Mouse (Mus musculus) urinary bladder, adult 18-20 months (tissue): ENCODE results near the gene Mad1l1.

Experiments
- DNase-seq, 2 experiments: peaks; one replicate each; pipeline ENCODE4 v3.0.0; 2022; ENCODE audit warnings: low spot score in 2 of 2, mixed read lengths in 2 of 2

Mad1l1 gene

DNA sequence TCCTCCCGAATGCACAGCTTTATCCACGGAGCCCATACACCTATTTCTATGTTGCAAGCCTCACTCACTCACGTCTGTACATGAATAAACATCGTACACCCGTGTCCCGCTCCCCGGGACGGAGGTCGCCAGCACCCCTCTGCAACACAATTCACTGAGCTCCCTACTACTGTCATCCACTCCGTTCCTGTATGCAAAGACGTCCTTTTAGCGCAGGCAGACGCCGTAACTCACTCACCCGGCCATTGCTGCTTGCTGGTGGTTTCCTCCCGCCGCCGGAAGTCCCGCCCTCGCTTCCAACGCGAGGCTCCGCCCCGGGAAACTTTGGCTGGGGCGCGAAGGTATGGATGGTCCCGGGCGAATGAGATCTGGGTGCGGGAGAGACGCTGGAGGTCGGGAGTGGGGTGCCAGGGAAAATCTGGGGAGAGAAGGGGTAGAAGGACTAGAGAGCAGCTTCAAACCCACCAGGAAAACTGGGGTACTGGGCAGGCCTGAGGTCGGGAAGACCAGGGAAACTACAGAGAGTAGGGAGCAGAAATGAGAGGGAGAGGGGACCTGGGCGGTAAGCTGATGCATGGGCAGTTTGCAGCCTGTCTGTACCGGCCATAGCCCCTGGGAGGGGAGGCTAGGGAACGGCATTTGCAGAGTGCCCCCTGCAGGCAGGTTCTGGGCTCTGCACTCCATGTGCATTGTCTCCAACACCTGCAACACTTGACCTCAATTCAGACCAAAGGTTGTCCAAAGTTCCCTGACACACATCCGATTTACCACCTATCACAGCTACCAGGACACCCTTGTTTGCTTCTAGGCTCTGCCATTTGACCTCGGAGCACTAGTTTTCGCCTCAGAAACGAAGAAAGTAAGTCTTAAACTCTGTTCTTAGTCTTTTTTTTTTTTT lies 10.5 kb upstream of the Mad1l1 start, which contains the start of gene Mrm2:
Gene Mrm2 (minus strand): TSS at position 284 of the 898 bp plus-strand sequence.
- DNase-seq, result peak; percentile 60 to 88

DNA sequence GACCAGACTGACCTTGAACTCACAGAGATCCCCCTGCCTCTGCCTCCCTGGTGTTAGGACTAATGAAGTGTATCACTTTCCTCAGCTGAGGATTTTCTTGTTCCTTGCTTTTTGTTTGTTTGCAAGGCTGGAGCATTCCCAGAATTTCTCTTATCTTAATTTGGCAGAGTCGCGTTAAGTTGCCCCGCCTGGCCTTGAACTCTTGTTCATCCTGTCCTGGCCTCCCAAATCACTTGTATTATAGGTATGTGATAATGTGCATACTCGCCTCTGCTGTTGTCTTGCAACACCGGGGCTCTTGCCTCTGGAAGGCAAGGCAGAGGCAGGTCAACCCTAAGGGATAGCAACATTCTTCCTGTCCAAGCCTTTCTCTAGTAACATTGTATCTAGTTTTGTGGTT lies 2.7 kb upstream of the Mad1l1 start:
- DNase-seq, result no peak

DNA sequence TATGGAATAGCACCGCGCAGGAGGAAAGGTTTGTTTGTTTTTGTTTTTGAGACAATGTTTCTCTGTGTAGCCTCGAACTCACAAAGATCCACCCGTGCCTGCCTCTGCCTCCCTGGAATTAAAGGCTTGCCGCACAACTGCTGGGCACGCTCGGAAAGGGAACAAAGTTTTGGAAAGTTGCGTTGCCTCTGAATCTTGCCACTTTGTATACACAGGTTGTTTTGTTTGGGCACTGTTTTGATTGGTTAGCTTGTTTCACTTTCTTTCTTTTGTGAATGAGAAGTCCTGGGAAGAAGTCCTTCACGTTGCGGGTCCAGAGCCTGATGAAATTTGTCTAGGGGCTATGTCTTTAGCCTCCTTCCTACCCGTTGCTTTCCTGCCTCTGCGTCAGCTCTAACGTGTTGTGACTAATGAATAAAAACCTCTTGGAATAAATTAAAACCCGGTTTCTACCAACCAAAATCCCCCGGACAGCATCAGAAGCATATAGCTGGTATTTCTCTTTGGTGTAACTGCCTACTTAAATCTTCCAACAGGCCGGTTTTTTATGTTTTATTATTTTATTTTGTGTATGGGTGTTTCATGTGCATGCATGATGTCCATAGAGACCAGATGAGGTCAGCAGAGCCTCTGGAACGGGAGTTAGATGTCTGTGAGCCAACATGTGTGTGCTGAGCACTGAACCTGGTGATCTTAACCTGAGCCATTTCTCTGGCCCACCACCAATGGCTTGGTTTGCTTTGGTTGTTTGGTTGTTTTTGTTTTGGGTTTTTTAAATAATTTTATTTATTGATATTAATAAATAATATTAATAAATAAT lies 614 bp upstream of the Mad1l1 start:
- no peak for DNase-seq

DNA sequence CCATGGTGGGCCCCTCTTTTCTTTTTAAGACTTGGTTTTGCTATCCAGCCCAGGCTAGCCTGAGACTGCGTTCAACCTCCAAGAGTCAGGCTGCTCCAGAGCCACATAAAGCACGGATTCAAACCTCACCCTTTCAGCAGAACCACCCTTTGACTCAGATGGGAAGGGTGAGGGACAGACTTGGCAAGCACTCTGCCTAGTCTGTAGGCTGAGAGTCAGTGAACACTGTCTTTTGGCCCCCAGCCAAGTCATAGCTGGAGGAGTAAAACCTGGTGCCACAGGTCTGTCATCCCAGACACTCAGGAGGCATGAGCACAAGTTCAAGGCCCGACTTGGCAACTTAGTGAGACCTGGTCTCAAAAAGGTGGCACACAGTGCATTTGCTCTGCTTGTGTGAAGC lies 4.6 kb downstream of the Mad1l1 start:
- DNase-seq, result no peak

DNA sequence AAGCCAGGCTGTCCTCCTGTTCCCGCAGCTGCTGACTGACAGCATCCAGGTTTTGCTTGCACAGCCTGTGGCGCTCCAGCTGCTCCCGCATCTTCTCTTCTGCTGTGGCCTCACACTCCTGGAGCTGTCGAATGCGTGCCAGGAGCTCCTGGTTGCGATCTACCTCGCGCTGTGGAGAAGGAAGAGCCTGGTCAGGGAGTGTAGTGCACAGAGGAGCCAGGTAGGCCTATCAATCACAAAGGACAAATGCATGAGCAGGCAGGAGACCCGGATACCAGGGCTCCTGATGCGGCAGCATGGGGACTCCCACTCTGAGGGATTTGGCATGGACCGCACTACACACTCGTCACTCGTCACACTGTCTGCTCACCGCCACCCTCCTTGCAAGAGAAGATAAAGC lies 13.8 kb downstream of the Mad1l1 start:
- no peak for DNase-seq

DNA sequence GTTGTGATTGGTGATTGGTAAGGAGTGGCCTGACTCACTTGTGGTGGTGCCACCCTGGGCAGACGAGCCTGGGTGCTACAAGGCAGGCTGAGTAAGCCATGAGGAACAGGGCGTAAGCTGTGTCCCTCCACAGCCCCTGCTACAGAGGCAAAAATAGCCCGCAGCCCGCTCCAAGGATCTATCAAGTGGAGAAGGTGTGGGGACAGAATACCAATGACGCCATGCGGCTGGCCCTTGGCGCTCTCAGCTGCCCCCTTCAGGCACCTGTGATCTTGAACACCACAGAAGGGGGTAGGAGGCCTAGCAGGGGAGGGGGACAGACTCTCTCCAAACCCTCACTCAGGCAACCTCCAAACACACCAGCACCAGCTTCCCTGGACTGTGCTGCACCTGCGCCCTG lies 15.3 kb downstream of the Mad1l1 start:
- DNase-seq, result no peak

DNA sequence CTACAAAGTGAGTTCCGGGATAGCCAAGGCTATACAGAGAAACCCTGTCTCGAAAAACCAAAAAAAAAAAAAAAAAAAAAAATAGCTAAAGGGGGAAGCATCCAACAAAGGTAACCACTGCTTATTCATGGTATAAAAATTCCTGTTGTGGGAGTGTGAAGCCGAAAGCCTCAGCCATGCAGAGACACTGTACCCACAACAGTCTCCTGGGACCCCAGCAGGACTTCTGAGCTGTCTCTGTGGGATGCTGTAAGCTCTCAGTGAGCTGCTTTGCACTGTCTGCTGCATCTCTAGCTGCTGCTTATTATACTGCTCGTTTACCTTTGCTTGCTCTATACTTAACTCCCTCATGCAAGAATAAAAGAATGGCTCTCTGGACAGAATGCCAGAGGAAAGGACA lies 23.1 kb downstream of the Mad1l1 start:
- no peak for DNase-seq

DNA sequence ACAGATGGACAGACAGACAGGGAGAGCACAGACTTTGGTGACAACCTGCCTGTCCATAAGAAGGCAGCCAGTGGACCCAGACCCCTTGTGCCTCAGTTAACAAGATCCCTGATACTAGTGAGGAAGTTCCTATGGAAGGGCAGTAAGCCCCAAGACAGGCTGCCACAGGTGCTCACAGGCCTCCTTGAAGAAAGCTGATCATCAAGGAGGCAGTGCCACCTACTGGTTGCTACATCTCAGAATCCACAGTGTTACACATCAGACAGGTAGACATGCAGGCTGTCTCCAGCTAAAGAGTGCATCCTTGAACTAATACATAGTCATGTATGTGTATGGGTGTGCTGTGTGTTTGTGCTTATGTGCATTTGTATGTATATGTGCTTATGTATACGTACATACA lies 29.2 kb downstream of the Mad1l1 start:
- DNase-seq, result peak; percentile 22 to 46

DNA sequence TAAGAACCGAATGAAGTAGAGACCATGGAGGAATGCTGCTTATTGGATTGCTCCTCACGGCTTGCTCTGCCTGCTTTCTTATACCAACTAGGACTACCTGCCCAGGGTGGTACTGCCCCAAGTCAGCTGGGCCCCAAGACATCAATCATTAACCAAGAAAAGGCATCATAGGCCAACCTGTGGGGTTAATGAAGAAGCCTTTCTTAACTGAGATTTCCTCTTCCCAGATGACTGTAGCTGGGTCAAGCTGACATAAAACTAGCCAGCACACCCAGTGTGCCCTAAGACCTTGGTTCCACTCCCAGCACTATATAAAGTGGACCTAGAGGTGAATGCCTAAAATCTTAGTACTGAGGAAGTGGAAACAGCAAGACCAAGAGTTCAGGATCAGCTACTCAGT lies 32.2 kb downstream of the Mad1l1 start:
- no peak for DNase-seq

DNA sequence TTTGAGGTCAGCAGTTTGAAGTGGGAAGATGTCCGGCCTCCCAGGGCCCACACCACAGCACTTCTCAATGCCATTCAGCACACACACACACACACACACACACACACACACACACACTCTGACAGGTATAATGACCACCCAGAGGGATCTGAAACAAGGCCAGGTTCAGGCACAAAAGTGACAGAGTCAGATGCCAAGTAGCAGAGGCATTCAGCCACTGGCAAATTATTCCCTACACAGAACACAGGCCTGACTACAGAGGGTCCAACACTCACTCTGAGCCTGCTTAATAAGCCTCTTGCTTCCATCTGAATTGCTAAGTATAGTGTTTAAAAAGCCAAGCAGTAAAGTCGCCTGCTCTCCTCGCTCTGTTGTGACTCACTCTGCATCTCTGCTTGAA lies 33.1 kb downstream of the Mad1l1 start:
- DNase-seq, result no peak

DNA sequence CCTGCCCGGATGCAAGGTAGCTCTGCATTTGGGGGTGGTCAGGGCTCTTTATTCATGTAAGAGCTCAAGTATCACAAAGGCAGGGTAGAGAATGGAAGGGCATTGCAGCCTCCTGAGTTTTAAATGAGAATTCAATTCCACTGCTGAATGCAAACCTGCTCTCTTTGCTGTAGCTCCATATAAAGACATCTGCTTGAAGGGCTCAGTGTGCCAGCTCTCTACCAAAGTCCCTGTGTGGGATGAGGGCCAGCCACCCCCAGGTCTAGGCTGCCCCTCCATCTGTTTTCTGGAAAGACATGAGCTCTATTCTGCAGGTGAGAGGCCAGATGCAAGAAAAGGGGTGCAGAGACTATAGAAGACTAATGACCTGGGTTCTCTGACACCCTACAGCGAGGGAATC lies 36.6 kb downstream of the Mad1l1 start:
- no peak for DNase-seq

DNA sequence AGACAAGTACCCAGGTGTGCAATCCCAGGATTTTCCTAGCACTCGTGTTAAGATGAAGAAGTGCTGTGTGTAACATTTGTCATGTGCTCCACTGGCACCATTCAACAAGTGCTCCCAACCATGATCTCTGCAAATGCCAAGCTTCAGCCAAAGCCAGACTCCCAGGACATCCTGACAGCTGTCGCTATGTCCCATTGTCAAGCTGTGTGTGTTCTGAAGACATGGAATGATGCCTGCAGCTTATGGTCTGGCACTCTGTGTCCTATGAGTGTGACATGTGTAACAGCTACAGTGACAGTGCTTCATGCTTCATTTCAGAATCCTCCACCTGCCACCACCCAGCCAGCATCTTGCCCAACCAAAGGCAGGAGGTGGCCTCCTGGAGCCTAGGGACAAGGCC lies 37.3 kb downstream of the Mad1l1 start:
- DNase-seq, result no peak

DNA sequence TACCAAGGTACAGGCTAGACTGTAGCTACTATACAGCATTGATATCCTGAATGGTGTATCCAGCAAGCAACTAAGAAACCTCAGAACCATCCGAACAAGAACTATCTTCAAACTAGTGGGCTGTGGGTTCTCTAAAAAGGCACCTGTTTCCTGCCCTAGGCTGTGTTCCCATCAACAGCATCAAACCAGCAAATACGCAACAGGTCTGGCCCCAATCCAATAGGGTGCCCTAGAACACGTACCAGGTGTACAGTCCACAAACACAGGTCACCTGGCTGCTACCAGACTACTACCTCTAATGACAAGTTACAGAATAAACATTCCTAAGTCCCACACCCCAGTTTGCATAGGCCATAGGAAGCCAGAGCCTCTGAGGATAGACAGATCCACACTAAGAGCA lies 38.5 kb downstream of the Mad1l1 start:
- DNase-seq, result no peak

DNA sequence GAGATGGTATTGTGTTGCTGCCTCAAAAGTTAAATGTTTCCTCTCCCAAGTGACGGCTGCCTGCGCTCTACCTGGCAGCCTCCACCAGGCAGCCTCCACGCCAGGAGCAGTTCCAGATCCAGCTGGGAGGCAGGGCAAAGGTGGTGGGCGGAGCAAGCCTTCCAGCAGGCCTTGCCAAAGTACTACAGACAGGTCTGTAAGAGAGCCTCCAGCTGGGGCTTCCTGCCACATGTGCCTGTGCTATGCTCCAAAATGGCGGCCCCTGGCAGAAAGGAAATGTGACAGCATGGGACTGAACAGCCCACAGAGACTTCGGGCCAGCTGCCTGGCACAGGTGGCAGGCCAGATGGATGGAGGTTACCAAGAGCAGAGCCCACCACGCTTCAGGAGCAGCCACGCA lies 39.0 kb downstream of the Mad1l1 start:
- DNase-seq, result peak in 1 of 2 experiments; percentile 6

DNA sequence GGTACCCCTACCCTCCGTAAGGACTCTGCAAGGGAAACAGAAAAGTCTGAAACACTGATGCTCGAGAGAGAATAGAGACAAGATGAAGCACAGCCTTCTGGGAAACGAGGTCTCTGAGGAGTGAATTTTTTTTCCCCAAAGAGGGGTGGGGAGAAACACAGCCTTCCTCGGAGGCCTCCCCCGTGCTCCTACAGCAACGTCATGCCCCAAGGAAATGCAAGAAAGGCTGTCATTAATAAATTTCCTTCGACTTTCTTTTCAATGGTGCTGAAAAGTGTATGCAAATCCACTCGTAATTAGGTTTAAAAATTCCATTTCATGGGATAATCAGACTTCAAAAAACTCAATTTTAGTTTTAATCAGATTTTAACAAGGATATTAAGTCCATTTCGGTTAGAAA lies 41.1 kb downstream of the Mad1l1 start:
- DNase-seq, result no peak

DNA sequence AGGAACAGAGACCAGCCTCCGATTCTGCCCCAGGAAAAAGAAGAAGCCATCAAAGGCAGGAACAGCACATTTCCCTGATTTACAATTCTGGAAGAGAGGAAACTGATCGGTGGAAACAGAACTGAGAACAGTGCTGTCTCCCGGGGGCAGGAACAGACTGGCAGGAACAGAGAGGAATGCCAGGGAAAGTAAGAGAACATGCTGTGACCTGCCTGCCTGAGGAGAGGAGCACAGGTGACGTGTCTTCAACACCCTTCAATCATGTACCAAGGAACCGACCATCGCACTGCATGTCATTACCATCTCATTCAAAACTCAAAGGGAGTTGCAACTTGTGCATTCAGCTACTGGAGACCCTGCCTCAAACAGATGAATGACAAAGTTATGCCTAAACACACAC lies 44.6 kb downstream of the Mad1l1 start:
- DNase-seq, result no peak

DNA sequence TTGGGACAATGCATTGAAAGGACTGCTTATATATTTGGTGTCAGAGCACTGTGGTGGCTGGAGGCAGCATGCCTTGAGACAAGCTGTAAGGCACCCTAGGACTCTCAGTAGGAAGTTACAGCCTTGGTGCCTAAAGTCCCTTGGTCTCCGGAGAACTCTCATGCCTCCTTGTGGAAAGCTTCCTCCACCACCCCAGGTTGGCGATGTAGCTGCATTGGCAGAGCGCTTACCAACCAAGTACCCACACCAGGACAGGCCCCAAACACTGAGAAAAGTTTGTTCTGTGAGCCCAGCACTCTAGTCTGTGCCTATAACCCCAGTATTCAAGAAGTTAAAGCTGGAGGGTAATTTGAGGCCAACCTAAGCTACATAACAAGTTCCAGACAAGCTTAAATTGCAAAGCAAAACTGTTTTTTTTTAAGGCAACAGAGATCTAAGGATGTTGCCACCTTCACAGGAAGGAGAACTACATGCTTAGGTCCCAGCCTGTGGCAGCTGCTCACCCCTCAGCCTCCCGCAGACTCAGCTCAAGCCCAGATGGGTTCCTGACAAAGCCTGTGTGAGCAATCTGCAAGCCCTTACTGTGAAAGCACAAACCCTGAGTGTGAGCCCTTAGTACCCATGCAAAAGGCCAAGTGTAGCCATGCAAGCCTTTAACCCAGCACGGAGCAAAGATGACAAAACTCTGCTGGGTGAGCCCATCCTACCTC lies 50.2 kb downstream of the Mad1l1 start:
- no peak for DNase-seq

DNA sequence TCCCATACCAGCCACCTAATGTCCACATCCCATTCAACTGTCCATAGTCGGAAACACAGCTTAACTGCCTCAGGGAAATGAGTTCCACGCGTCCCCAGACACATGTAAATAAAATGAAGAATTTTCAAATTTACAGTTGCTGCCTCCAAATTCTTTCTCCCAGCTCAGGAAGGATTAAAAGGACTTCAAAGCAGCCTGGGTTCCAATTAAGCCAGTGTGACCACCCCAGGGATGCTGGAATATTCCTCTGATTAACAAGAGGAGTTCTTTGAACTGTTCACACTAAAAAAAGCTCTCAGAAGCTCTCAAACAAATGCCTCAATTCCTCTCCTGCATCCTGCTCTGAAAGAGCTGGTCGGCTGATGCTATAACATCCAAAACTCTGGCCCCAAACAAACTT lies 53.0 kb downstream of the Mad1l1 start:
- no peak for DNase-seq

DNA sequence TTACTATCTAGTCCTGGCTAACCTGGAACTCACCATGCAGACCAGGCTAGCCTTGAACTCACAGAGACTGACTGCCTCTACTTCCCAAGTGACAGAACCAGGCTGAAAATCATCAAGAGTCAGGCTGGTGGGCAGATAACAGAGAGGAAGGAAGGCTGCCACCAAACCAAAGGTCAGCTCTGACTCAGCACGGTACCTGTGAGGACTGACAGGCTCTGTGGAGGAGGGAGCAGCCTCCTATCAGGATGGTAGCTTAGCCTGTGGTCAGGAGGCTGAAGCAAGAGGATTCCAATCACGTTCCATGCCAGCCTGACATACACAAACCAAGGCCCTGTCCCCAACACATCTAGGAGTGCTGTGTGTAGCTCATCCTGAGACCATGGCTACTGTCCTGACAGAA lies 54.3 kb downstream of the Mad1l1 start:
- DNase-seq, result no peak

DNA sequence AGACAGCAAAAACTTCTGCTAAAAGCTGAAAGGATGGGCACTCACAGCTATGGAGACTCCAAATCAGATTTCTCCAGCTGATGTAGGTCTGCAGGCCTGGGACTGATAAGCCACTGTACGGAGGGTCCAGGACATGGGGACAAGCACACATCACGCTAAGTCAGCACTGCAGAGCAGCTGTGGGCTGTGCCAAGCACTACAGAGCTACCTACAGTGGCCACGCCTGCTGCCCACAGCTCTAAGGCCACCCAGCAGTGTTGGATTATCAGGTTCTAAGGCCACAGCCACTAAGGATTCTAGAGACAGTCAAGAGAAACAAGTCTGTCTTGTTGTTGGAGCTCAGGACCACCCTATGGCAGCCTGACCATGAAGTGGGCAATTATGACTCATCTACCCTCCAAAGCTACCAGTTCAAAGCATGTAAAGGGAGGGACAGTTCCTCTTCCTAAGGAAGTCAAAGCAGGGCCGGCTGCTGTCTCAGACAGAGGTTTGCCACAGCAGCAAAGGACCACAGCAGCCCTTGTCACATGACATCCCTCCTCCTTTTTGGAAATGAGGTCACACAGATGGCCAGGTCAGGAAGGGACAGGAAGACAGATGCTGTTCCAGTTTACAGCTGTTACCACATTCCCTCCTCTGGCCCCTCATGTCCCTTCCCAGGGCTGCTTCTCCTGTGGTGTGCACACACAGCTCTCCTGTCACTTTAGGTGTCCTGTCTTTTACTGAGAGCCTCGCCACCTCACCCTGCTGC lies 56.4 kb downstream of the Mad1l1 start:
- DNase-seq, result no peak
